Mouse (Mus musculus): ENCODE measurements around the gene Macrod2.

DNA sequence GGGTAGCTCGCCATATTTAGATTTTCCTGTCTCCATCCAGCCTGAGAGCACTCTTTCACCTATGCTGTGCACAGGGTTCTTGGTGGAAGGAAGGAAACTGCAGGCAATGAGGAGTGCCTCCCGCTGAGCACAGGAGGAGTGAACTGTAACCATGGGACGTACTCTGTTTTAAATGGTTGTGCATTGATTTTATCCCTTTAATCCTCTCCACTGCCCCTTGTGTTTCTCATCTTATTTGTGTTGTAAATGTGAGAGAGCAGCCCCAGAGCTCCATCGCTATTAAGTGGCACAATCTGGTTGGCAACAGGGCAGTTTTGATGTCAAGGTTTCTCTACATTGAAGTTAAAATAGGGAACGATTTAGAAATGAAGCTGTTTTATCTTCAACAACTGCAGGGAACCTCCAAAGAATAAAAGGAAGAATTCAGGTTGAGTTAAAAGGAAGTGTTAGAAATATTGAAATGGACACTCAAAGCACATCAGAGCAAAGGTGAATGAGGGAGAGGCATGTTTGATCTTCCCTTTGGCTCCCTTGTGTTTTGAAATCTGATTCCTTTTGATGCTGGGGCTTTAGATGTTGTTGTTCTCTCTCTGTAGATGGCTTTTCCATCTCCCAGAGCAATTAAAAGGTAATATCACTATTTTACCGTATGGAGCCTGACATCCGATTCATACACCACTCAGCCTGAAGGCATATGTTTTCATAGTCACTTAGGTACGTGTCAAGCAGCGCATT is 1467.6 kb downstream of the Macrod2 start:
- TF ChIP-seq GATA1 (IDR thresholded peaks at IDR 0.05; ENCODE audit: borderline replicate concordance, low read length) (no peak), FLI1 (IDR thresholded peaks at IDR 0.05; ENCODE audit: low read length) (no peak)

Measured in megakaryocyte, embryonic 14.5 days (primary cell).